Mouse (Mus musculus) CH12.LX (cell line): ENCODE results near the gene Gng12.

Experiments
- MXI1 ChIP-seq: IDR thresholded peaks from 2 replicates; pipeline ENCODE4 v1.6.1; 2011; ENCODE audit warnings: mild to moderate bottlenecking, low read depth, low read length, improper control_type of control experiment
- POLR2A ChIP-seq: IDR thresholded peaks from 2 replicates; pipeline ENCODE4 v1.6.1; 2011; ENCODE audit warnings: low read depth, mild to moderate bottlenecking, improper control_type of control experiment, low read length
- SMC3 ChIP-seq: IDR thresholded peaks from 2 replicates; pipeline ENCODE4 v1.6.1; 2011; ENCODE audit warnings: low read depth, low read length, improper control_type of control experiment

GRCm38 (mm10) chr6:66901926-66902325, 5.7 kb downstream of the Gng12 start:
- no peak for TF ChIP-seq POLR2A
- TF ChIP-seq SMC3: no peak
- TF ChIP-seq MXI1: no peak
